Mouse (Mus musculus): ENCODE data around the gene 1700080E11Rik. TPM values are rescaled to one million over a fixed set of nuclear protein-coding genes. Genes with fewer than 3 reads are reported as not detected.
"Not testable (repeated sequence)": the region's sequence is repeated elsewhere in the genome, so short reads cannot be mapped to it uniquely, and the experiment has no call there.

1700080E11Rik gene
- polyA plus RNA-seq (2012; ENCODE audit: insufficient read depth, low replicate concordance) = not detected in 2 replicates

DNA sequence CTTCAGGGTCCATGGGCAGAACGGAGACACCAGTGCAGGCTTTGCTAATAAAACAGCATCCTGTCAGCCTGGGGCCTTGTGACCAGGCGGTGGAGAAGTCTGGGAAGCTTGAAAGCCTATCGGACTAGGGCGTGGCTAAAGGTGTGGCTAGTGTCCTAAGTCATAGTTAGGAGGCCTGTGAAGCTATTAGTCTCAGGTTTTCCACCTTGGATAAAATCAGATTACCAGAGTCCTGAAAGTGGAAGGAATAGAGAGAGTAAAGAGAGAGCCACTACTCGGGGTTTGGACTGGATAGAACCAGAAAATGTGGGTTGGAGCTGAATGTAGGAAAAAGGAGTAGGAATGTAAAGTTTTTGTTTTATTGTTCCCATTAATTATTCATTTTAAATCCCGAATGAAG, at the start of gene 1700080E11Rik:
Gene 1700080E11Rik (minus strand): TSS at position 101 of the 400 bp plus-strand sequence.
- no peak within 1 kb of the TSS for H3K4me3 ChIP-seq (replicated peaks)
- H3K9me3 ChIP-seq = peaks cover 8% of the 10 kb centered on the region; the same call in 1 of the 2 replicates
- H3K36me3 ChIP-seq (replicated peaks; ENCODE audit: low read length) = no peaks in the 10 kb centered on the region
- no peaks in the 10 kb centered on the region for H3K27me3 ChIP-seq (replicated peaks)
- H3K4me1 ChIP-seq = no peaks in the 10 kb centered on the region
- TF ChIP-seq FLI1 (IDR thresholded peaks at IDR 0.05; ENCODE audit: low read length) (no peak), GATA1 (IDR thresholded peaks at IDR 0.05; ENCODE audit: borderline replicate concordance, low read length) (no peak)

DNA sequence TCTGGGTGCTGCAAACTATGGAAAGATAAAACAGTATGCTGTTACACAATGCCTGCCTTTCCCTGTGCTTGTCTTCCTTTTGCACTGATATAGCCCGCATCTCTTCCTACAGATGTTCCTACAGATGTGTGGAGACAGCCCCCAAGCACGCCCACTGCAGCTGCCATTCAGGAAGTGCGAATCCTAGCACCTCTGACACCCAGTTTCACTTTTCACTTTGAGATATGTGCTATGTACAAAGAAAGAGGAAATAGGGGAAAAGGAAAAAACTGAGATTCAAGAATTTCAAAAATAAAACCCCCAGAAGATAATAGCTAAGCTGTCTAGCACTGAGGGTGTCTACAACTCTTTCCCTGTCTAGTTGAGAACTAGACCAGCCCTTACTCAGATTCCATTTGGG, 41.8 kb upstream of the 1700080E11Rik start:
- TF ChIP-seq GATA1 (IDR thresholded peaks at IDR 0.05; ENCODE audit: borderline replicate concordance, low read length) = no peak
- TF ChIP-seq FLI1 (IDR thresholded peaks at IDR 0.05; ENCODE audit: low read length) = no peak

DNA sequence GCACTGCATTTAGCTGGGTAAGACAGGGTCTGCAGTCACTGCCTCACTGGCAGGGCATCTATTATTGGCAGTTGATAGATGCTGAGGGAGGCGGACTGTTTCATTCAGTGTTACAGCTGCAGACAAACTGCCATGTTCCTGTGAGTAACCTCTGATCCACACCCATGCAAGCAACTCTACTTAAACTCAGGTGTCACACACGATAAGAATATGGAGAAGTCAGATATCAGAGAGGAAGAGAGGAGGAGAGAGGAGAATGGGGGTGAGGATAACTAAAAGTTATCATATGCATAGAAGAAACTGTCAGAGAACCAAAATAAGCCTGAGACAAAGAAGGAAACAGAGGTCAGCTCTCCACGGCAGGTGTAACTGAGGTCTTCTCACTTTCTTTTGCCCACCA, 37.5 kb upstream of the 1700080E11Rik start:
- Histone ChIP-seq H3K27me3 (replicated peaks) (no peaks in the 10 kb centered on the region), H3K9me3 (no peaks in the 10 kb centered on the region), H3K4me1 (no peaks in the 10 kb centered on the region), H3K36me3 (replicated peaks; ENCODE audit: low read length) (no peaks in the 10 kb centered on the region), H3K4me3 (replicated peaks) (no peak overlapping the region)
- TF ChIP-seq GATA1 (IDR thresholded peaks at IDR 0.05; ENCODE audit: borderline replicate concordance, low read length) (no peak), FLI1 (IDR thresholded peaks at IDR 0.05; ENCODE audit: low read length) (no peak)

More for the DNA sequence above, 41.8 kb upstream of the 1700080E11Rik start:
- Histone ChIP-seq H3K4me1 (no peaks in the 10 kb centered on the region), H3K36me3 (replicated peaks; ENCODE audit: low read length) (no peaks in the 10 kb centered on the region), H3K9me3 (0 out of 2 replicates have a peak, but pooled peaks cover 2% of the 10 kb centered on the region), H3K4me3 (replicated peaks) (peak overlapping the region; percentile 23), H3K27me3 (replicated peaks) (no peaks in the 10 kb centered on the region)

GRCm38 (mm10) chr9:105139204-105139603, 5.7 kb downstream of the 1700080E11Rik start:
- TF ChIP-seq GATA1 (IDR thresholded peaks at IDR 0.05; ENCODE audit: borderline replicate concordance, low read length) = no peak
- no peak for TF ChIP-seq FLI1 (IDR thresholded peaks at IDR 0.05; ENCODE audit: low read length)
- peaks cover 24% of the 10 kb centered on the region; the same call in 1 of the 2 replicates for H3K4me1 ChIP-seq
- no peak overlapping the region for H3K4me3 ChIP-seq (replicated peaks)
- no peaks in the 10 kb centered on the region for H3K36me3 ChIP-seq (replicated peaks; ENCODE audit: low read length)
- H3K9me3 ChIP-seq = peaks cover 14% of the 10 kb centered on the region; the same call in 1 of the 2 replicates
- H3K27me3 ChIP-seq (replicated peaks) = no peaks in the 10 kb centered on the region

- Histone ChIP-seq H3K4me1 (peaks cover 33% of the 10 kb centered on the region), H3K4me3 (replicated peaks) (no peak overlapping the region), H3K9me3 (peaks cover 7% of the 10 kb centered on the region; the same call in 1 of the 2 replicates), H3K27me3 (replicated peaks) (no peaks in the 10 kb centered on the region), H3K36me3 (replicated peaks; ENCODE audit: low read length) (no peaks in the 10 kb centered on the region)
- no peak for TF ChIP-seq GATA1 (IDR thresholded peaks at IDR 0.05; ENCODE audit: borderline replicate concordance, low read length)
- TF ChIP-seq FLI1 (IDR thresholded peaks at IDR 0.05; ENCODE audit: low read length) = no peak
Measured at GRCm38 (mm10) chr9:105136404-105136803, 8.5 kb downstream of the 1700080E11Rik start.

- peaks cover 51% of the 10 kb centered on the region for H3K4me1 ChIP-seq
- peaks cover 8% of the 10 kb centered on the region for H3K36me3 ChIP-seq (replicated peaks; ENCODE audit: low read length)
- no peak overlapping the region for H3K4me3 ChIP-seq (replicated peaks)
- TF ChIP-seq FLI1 (IDR thresholded peaks at IDR 0.05; ENCODE audit: low read length) = no peak
- no peak for TF ChIP-seq GATA1 (IDR thresholded peaks at IDR 0.05; ENCODE audit: borderline replicate concordance, low read length)
- H3K9me3 ChIP-seq = peaks cover 6% of the 10 kb centered on the region; the same call in 1 of the 2 replicates
- no peaks in the 10 kb centered on the region for H3K27me3 ChIP-seq (replicated peaks)
Measured at GRCm38 (mm10) chr9:105134536-105134935, 10.4 kb downstream of the 1700080E11Rik start.

DNA sequence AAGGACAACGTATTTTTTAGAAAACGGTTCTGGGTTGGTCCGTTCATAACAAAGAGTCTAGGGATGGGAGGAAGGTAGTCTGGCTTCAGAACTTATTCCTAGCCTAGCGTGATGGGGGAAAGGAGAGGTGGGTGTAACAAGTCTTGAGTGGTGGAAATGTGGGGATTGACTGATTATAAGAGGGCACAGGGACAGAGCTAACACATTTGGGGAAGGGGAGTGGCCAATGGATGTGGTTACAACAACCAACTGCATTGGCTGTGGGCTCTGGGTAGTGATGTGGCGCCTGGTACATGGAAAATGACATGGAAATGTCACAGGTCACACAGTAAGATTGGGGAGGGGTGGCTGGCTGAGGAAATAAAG, 12.9 kb downstream of the 1700080E11Rik start:
- Histone ChIP-seq H3K9me3 (no peaks in the 10 kb centered on the region), H3K4me3 (replicated peaks) (peak overlapping the region; percentile 94)
- no peak for TF ChIP-seq GATA1 (IDR thresholded peaks at IDR 0.05; ENCODE audit: borderline replicate concordance, low read length)
- TF ChIP-seq FLI1 (IDR thresholded peaks at IDR 0.05; ENCODE audit: low read length) = no peak

DNA sequence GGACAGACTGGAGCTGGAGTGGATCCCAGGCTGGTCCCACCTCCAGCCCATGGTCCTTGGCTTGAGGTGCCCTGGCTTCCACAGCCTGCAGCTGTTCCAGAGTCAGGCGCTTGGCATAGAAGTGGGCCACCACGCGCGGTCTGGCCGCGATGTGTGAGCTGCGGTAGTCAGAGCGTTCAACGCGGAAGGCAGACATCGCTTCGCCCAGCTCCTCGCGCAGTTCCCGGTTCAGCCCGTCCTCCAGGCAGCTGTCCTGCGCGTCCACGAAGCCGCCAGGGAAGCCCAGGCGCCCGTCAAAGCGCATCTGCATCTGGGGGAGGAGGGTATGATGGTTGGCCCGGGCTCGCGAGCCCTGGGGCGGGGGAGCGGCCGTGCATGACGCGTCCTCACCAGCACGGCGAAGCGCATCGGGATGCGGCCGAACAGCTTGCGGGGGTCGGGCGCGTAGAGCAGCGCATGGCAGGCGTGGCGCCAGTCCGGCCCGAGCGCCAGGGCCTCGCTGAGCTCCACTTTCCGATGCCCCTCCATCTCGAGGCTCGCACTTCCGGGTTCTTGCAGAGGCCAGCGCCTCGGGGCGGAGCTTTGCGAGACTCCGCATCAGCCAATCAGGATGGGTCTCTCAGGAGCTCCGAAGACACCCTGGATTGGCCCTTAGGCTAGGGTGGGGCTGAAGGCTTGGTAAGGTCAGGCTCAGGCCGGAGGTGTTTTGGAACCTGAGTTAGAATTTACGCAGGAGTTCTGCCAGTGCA, 13.5 kb downstream of the 1700080E11Rik start, which contains the start of gene Nudt16:
Gene Nudt16 (minus strand): TSS at position 572 of the 749 bp plus-strand sequence.
- TF ChIP-seq FLI1 (IDR thresholded peaks at IDR 0.05; ENCODE audit: low read length) = no peak
- no peak for TF ChIP-seq GATA1 (IDR thresholded peaks at IDR 0.05; ENCODE audit: borderline replicate concordance, low read length)
- peaks cover 27% of the 10 kb centered on the region for H3K36me3 ChIP-seq (replicated peaks; ENCODE audit: low read length)
- H3K4me1 ChIP-seq = peaks cover 54% of the 10 kb centered on the region
- H3K9me3 ChIP-seq = no peaks in the 10 kb centered on the region
- no peaks in the 10 kb centered on the region for H3K27me3 ChIP-seq (replicated peaks)
- peak within 1 kb of the TSS; percentile 94 for H3K4me3 ChIP-seq (replicated peaks)

More for the DNA sequence above, 12.9 kb downstream of the 1700080E11Rik start:
- H3K4me1 ChIP-seq = peaks cover 59% of the 10 kb centered on the region
- H3K36me3 ChIP-seq (replicated peaks; ENCODE audit: low read length) = peaks cover 21% of the 10 kb centered on the region
- H3K27me3 ChIP-seq (replicated peaks) = no peaks in the 10 kb centered on the region

GRCm38 (mm10) chr9:105130331-105130730, 14.6 kb downstream of the 1700080E11Rik start:
- no peak for TF ChIP-seq GATA1 (IDR thresholded peaks at IDR 0.05; ENCODE audit: borderline replicate concordance, low read length)
- no peaks in the 10 kb centered on the region for H3K27me3 ChIP-seq (replicated peaks)

GRCm38 (mm10) chr9:105125206-105125605, 19.7 kb downstream of the 1700080E11Rik start:
- peaks cover 65% of the 10 kb centered on the region for H3K4me1 ChIP-seq
- not testable (repeated sequence) for H3K27me3 ChIP-seq (replicated peaks); H3K4me3 ChIP-seq (replicated peaks); H3K9me3 ChIP-seq
- H3K36me3 ChIP-seq (replicated peaks; ENCODE audit: low read length) = peaks cover 36% of the 10 kb centered on the region

More at GRCm38 (mm10) chr9:105130331-105130730, 14.6 kb downstream of the 1700080E11Rik start:
- peaks cover 50% of the 10 kb centered on the region for H3K4me1 ChIP-seq
- no peaks in the 10 kb centered on the region for H3K9me3 ChIP-seq
- H3K4me3 ChIP-seq (replicated peaks) = peak overlapping the region; percentile 94
- H3K36me3 ChIP-seq (replicated peaks; ENCODE audit: low read length) = peaks cover 38% of the 10 kb centered on the region

Measured in megakaryocyte, embryonic 14.5 days (primary cell).